Mouse (Mus musculus) cerebellum, adult 9-10 months (tissue): ENCODE data around the gene Frmd7.

ENCODE experiments used
- DNase-seq: peaks from one replicate; pipeline ENCODE4 v3.0.0; 2022

The Frmd7 gene

DNA sequence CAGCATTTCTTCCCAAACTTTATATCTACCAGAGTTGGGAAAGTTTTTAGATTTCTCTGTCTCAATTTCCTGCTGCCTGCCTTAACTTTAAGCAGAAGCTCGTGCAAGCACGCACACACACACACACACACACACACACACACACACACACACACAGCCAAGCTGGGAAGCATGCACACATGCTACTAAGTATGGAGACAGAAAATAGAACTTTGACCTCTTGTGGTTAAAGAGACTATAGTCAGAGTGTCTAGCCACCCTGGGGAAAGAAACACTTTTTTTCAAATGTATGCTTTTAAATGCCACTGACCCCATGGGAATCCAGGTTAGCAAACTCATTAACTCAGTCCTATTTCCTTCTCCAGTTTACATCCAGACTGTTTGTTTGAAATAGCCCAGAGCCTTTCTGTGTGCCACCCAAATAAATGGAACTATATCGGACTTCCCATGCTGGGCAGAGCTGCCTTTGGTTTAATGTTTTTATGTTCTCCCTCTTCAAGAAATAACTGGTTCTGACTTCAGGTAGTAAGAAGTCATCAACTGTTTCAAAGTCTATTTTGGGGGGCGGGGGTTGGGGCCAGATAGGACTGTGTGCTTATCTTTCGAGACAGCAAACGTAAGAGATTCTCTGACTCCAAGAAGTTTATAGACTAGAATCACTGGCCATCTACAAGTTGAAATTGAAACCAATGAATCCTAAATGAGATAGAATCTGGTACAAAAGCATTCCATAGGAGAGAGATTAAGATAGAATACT is 91.9 kb downstream of the Frmd7 start:
- DNase-seq = no peak
